Mouse (Mus musculus) forelimb bud, embryonic 11.5 days (tissue): Measurements from ENCODE around the gene Olfr1369-ps1.
"Not testable (repeated sequence)": the region's sequence is repeated elsewhere in the genome, so short reads cannot be mapped to it uniquely, and the experiment has no call there.

ENCODE experiments used
- DNase-seq: peaks from one replicate; pipeline ENCODE4 v3.0.0-alpha.2; 2012; ENCODE audit warnings: low read depth, low spot score

Gene Olfr1369-ps1

GRCm38 (mm10) chr13:21111183-21111582 is at the start of gene Olfr1369-ps1:
Gene Olfr1369-ps1 (plus strand): TSS chr13:21111483.
- not testable (repeated sequence) for DNase-seq

- DNase-seq, result no peak
Measured at GRCm38 (mm10) chr13:21066021-21066420, 45.3 kb upstream of the Olfr1369-ps1 start.

GRCm38 (mm10) chr13:21074847-21075246 is 36.4 kb upstream of the Olfr1369-ps1 start, which contains the start of gene Olfr1370:
Gene Olfr1370 (minus strand): TSS chr13:21074947.
- no peak for DNase-seq

GRCm38 (mm10) chr13:21082686-21083085 is 28.6 kb upstream of the Olfr1369-ps1 start:
- DNase-seq, result no peak

- DNase-seq, result no peak
Measured at GRCm38 (mm10) chr13:21109759-21110158, 1.5 kb upstream of the Olfr1369-ps1 start.

GRCm38 (mm10) chr13:21110441-21110840 is 842 bp upstream of the Olfr1369-ps1 start:
- no peak for DNase-seq

GRCm38 (mm10) chr13:21114121-21114520 is 2.8 kb downstream of the Olfr1369-ps1 start:
- no peak for DNase-seq

GRCm38 (mm10) chr13:21129339-21129738 is 18.1 kb downstream of the Olfr1369-ps1 start, which contains the start of gene Olfr263:
Gene Olfr263 (plus strand): TSS chr13:21129639.
- DNase-seq, result not testable (repeated sequence)

- no peak for DNase-seq
Measured at GRCm38 (mm10) chr13:21142421-21142820, 31.1 kb downstream of the Olfr1369-ps1 start.

GRCm38 (mm10) chr13:21145767-21146166 is 34.5 kb downstream of the Olfr1369-ps1 start, which contains the start of gene Olfr1368:
Gene Olfr1368 (minus strand): TSS chr13:21145867.
- DNase-seq, result no peak

GRCm38 (mm10) chr13:21155888-21156287 is 44.6 kb downstream of the Olfr1369-ps1 start:
- DNase-seq, result no peak

- DNase-seq, result no peak
Measured at GRCm38 (mm10) chr13:21158071-21158470, 46.8 kb downstream of the Olfr1369-ps1 start.

GRCm38 (mm10) chr13:21158785-21159474 is 47.6 kb downstream of the Olfr1369-ps1 start:
- DNase-seq, result peak; percentile 91

- no peak for DNase-seq
Measured at GRCm38 (mm10) chr13:21159475-21159819, 48.2 kb downstream of the Olfr1369-ps1 start.

- DNase-seq, result no peak
Measured at GRCm38 (mm10) chr13:21160041-21160511, 48.8 kb downstream of the Olfr1369-ps1 start.

GRCm38 (mm10) chr13:21160657-21161590 is 49.6 kb downstream of the Olfr1369-ps1 start:
- DNase-seq, result peak; percentile 92

GRCm38 (mm10) chr13:21161591-21161990 is 50.3 kb downstream of the Olfr1369-ps1 start:
- DNase-seq, result no peak

GRCm38 (mm10) chr13:21162591-21162990 is 51.3 kb downstream of the Olfr1369-ps1 start:
- no peak for DNase-seq

- peak; percentile 87 for DNase-seq
Measured at GRCm38 (mm10) chr13:21166936-21167909, 55.9 kb downstream of the Olfr1369-ps1 start.

- no peak for DNase-seq
Measured at GRCm38 (mm10) chr13:21167910-21168300, 56.6 kb downstream of the Olfr1369-ps1 start.
